Mouse (Mus musculus): Measurements from ENCODE around the gene Adm2. TPM values are rescaled to one million over a fixed set of nuclear protein-coding genes. Genes with fewer than 3 reads are reported as not detected.
A peak's percentile ranks its signal among the peaks of the same experiment; 100 is the strongest.

The Adm2 gene
- polyA plus RNA-seq, 1 experiment, result not detected

DNA sequence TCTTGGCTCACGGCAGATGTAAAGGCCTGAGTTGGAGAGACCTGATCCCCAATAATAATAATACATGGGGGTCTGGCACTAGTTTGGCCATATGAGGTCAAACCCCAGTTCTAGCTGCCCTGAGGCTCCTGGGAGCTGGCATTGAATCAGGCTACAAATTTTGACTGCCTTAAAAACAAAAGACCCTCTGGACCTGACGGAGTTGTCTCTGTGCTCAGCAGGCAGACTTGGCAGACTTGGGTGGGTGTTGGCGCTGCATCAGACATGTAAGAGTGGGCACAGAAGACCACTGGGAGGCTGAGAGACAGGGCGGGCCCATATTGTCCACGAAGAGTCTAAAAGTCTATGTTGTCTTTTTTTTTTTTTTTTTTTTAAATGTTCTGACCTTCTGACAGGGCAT, 35.9 kb upstream of the Adm2 start:
- no peak overlapping the region for H3K4me3 ChIP-seq (replicated peaks; ENCODE audit: insufficient read depth, low read depth, low read length)
- H3K27ac ChIP-seq (ENCODE audit: insufficient read depth, low read length), result peak overlapping the region; percentile 79
- peaks cover 23% of the 10 kb centered on the region for H3K4me1 ChIP-seq (ENCODE audit: control insufficient read depth, insufficient read depth, low read length)
- WGBS, result 37% methylated on average over 5 of the region's 5 CpGs
- DNase-seq, result no peak
- TF ChIP-seq POLR2A (IDR thresholded peaks at IDR 0.05; ENCODE audit: borderline replicate concordance, insufficient read depth, low read length), result no peak
- TF ChIP-seq CTCF (IDR thresholded peaks at IDR 0.05; ENCODE audit: borderline replicate concordance, insufficient read depth, low read depth, low read length), result no peak
- H3K27me3 ChIP-seq (ENCODE audit: control insufficient read depth, insufficient read depth, low read length), result no peaks in the 10 kb centered on the region

- H3K27ac ChIP-seq (ENCODE audit: insufficient read depth, low read length), result no peak overlapping the region
- no peaks in the 10 kb centered on the region for H3K27me3 ChIP-seq (ENCODE audit: control insufficient read depth, insufficient read depth, low read length)
- peak in 1 of 2 experiments; percentile 43 for DNase-seq
- H3K4me1 ChIP-seq (ENCODE audit: control insufficient read depth, insufficient read depth, low read length), result peaks cover 22% of the 10 kb centered on the region
- WGBS, result 74% methylated on average over 23 of the region's 23 CpGs
- H3K4me3 ChIP-seq (replicated peaks; ENCODE audit: insufficient read depth, low read depth, low read length), result no peak overlapping the region
- TF ChIP-seq POLR2A (IDR thresholded peaks at IDR 0.05; ENCODE audit: borderline replicate concordance, insufficient read depth, low read length), result no peak
- no peak for TF ChIP-seq CTCF (IDR thresholded peaks at IDR 0.05; ENCODE audit: borderline replicate concordance, insufficient read depth, low read depth, low read length)
These were observed 34.2 kb upstream of the Adm2 start for GRCm38 (mm10) chr15:89288227-89288767.

DNA sequence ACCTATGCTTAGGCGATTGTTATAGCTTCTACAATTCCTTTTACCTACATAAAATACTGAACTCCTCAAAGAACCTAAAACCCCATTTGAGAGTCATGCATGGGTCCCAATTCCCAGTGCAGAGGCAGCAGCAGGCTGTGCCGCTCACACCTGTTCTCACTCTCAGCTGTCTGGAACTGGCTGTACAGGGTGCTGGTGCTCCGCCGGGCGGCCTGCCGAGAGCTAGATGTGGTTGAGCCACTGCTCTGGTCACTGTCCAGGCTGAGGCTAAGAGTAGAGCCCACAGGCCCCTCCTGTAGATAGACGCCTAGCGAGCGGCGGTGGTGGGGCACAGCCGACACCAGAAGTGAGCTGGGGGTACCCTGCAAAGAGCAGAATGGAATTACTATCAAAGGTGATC, 33.1 kb upstream of the Adm2 start:
- Histone ChIP-seq H3K4me3 (replicated peaks; ENCODE audit: insufficient read depth, low read depth, low read length) (no peak overlapping the region), H3K27ac (ENCODE audit: insufficient read depth, low read length) (no peak overlapping the region), H3K27me3 (ENCODE audit: control insufficient read depth, insufficient read depth, low read length) (no peaks in the 10 kb centered on the region), H3K4me1 (ENCODE audit: control insufficient read depth, insufficient read depth, low read length) (peaks cover 18% of the 10 kb centered on the region)
- no peak for TF ChIP-seq POLR2A (IDR thresholded peaks at IDR 0.05; ENCODE audit: borderline replicate concordance, insufficient read depth, low read length)
- TF ChIP-seq CTCF (IDR thresholded peaks at IDR 0.05; ENCODE audit: borderline replicate concordance, insufficient read depth, low read depth, low read length), result no peak
- 93% methylated on average over 11 of the region's 11 CpGs for WGBS
- DNase-seq, result no peak

DNA sequence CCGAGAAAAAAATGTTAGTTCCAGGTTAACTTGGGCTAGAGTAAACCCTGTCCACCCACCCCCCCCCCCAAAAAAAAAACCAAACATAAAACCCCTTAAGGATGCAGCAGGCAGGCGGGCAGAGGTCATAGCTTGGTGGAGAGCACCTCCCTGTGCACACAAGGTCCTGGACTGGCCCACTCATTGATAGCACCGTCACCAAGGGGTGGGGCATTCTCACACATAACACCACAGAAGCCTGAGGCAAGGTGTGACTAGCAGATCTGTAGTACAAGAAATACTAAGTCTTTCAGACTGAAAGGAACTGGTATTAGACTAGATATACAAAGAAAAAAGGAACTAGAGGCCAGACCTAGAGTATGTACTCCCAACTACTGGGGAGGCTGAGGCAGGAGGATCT, 31.0 kb upstream of the Adm2 start:
- peaks cover 2% of the 10 kb centered on the region for H3K4me1 ChIP-seq (ENCODE audit: control insufficient read depth, insufficient read depth, low read length)

GRCm38 (mm10) chr15:89292795-89293194, 29.7 kb upstream of the Adm2 start:
- DNase-seq, result no peak
- 43% methylated on average over 2 of the region's 2 CpGs for WGBS
- Histone ChIP-seq H3K4me3 (replicated peaks; ENCODE audit: insufficient read depth, low read depth, low read length) (no peak overlapping the region), H3K27ac (ENCODE audit: insufficient read depth, low read length) (no peak overlapping the region), H3K27me3 (ENCODE audit: control insufficient read depth, insufficient read depth, low read length) (no peaks in the 10 kb centered on the region), H3K4me1 (ENCODE audit: control insufficient read depth, insufficient read depth, low read length) (no peaks in the 10 kb centered on the region)
- TF ChIP-seq POLR2A (IDR thresholded peaks at IDR 0.05; ENCODE audit: borderline replicate concordance, insufficient read depth, low read length) (no peak), CTCF (IDR thresholded peaks at IDR 0.05; ENCODE audit: borderline replicate concordance, insufficient read depth, low read depth, low read length) (no peak)

More for the DNA sequence above, 31.0 kb upstream of the Adm2 start:
- no peak for DNase-seq
- Histone ChIP-seq H3K27me3 (ENCODE audit: control insufficient read depth, insufficient read depth, low read length) (no peaks in the 10 kb centered on the region), H3K4me3 (replicated peaks; ENCODE audit: insufficient read depth, low read depth, low read length) (no peak overlapping the region), H3K27ac (ENCODE audit: insufficient read depth, low read length) (no peak overlapping the region)
- 88% methylated on average over 3 of the region's 3 CpGs for WGBS
- no peak for TF ChIP-seq CTCF (IDR thresholded peaks at IDR 0.05; ENCODE audit: borderline replicate concordance, insufficient read depth, low read depth, low read length)
- no peak for TF ChIP-seq POLR2A (IDR thresholded peaks at IDR 0.05; ENCODE audit: borderline replicate concordance, insufficient read depth, low read length)

DNA sequence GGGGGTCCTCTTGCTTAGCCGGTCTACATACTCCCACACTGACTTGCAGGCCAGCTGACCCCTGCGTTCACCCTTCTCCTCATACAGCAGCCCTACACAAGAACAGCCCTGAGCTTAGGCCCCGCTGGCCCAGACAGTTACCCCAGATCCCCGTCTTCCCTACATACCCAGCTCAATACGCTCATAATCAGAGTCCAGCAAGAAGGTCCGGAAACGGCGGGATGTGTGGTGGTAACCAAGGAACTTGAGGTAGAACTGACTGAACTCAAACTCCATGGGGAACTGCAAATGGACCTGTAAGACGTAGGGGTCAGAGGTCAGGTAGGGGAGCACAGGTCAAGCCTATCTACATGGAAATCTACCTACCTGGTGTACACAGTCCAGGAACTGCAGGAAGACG, 28.7 kb upstream of the Adm2 start:
- DNase-seq, result no peak
- Histone ChIP-seq H3K27ac (ENCODE audit: insufficient read depth, low read length) (no peak overlapping the region), H3K4me3 (replicated peaks; ENCODE audit: insufficient read depth, low read depth, low read length) (no peak overlapping the region), H3K4me1 (ENCODE audit: control insufficient read depth, insufficient read depth, low read length) (0 out of 2 replicates have a peak, but pooled peaks cover 5% of the 10 kb centered on the region), H3K27me3 (ENCODE audit: control insufficient read depth, insufficient read depth, low read length) (no peaks in the 10 kb centered on the region)
- TF ChIP-seq CTCF (IDR thresholded peaks at IDR 0.05; ENCODE audit: borderline replicate concordance, insufficient read depth, low read depth, low read length) (no peak), POLR2A (IDR thresholded peaks at IDR 0.05; ENCODE audit: borderline replicate concordance, insufficient read depth, low read length) (no peak)
- WGBS, result 94% methylated on average over 10 of the region's 10 CpGs

DNA sequence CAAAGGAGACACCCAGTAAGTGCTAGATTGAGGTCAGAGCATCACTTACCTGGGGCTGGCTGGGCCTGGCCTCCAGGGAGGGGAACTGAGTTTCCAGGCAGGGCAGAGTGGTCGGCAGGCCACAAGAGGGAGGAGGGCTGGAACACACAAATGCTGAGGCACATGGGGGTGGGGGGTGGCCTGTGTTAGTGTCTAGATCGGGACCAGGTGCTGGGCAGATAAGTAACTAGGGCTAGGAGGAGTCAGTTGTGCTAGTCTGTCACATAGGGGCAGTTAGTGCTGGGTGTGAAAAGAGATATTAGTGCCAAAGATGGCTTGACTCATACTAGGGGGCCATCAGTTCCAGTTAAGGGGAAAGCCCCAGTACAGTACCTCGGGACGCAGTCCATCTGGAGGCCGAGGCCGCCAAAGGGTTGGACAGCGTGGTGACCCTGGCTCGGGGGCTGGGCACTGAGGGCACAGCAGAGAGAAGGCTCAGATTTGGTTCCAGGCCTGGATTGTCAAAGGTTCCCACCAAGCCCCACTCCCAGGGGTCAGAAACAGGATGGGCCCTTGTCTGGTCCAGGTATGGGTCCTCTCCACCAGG, 26.8 kb upstream of the Adm2 start:
- Histone ChIP-seq H3K4me3 (replicated peaks; ENCODE audit: insufficient read depth, low read depth, low read length) (no peak overlapping the region), H3K4me1 (ENCODE audit: control insufficient read depth, insufficient read depth, low read length) (0 out of 2 replicates have a peak, but pooled peaks cover 5% of the 10 kb centered on the region), H3K27ac (ENCODE audit: insufficient read depth, low read length) (no peak overlapping the region), H3K27me3 (ENCODE audit: control insufficient read depth, insufficient read depth, low read length) (no peaks in the 10 kb centered on the region)
- WGBS, result 68% methylated on average over 8 of the region's 8 CpGs
- TF ChIP-seq CTCF (IDR thresholded peaks at IDR 0.05; ENCODE audit: borderline replicate concordance, insufficient read depth, low read depth, low read length), result no peak
- no peak for DNase-seq

- no peaks in the 10 kb centered on the region for H3K27me3 ChIP-seq (ENCODE audit: control insufficient read depth, insufficient read depth, low read length)
- H3K27ac ChIP-seq (ENCODE audit: insufficient read depth, low read length), result no peak overlapping the region
- 29% methylated on average over 1 of the region's 1 CpGs for WGBS
- no peak for DNase-seq
- no peak overlapping the region for H3K4me3 ChIP-seq (replicated peaks; ENCODE audit: insufficient read depth, low read depth, low read length)
- TF ChIP-seq CTCF (IDR thresholded peaks at IDR 0.05; ENCODE audit: borderline replicate concordance, insufficient read depth, low read depth, low read length) (no peak), POLR2A (IDR thresholded peaks at IDR 0.05; ENCODE audit: borderline replicate concordance, insufficient read depth, low read length) (no peak)
- H3K4me1 ChIP-seq (ENCODE audit: control insufficient read depth, insufficient read depth, low read length), result 0 out of 2 replicates have a peak, but pooled peaks cover 5% of the 10 kb centered on the region
These were observed 26.1 kb upstream of the Adm2 start for GRCm38 (mm10) chr15:89296465-89296864.

All from cerebellum, adult 2 months (tissue).